Mouse (Mus musculus): ENCODE measurements around the gene Rilpl1. TPM values are rescaled to one million over a fixed set of nuclear protein-coding genes. Genes with fewer than 3 reads are reported as not detected.

The Rilpl1 gene
- polyA plus RNA-seq, 1 experiment from 2014 or later, result 9.0 TPM

GRCm38 (mm10) chr5:124540905-124541601, 9.9 kb upstream of the Rilpl1 start:
- peak; percentile 87 for DNase-seq (ENCODE audit: low spot score)

GRCm38 (mm10) chr5:124540383-124540786, 9.2 kb upstream of the Rilpl1 start, which contains the start of gene Tmed2:
Tmed2 (plus strand) TSS chr5:124540695.
- DNase-seq (ENCODE audit: low spot score), result peak; percentile 96
- H3K4me2 ChIP-seq (replicated peaks; ENCODE audit: low read depth), result peak within 1 kb of the TSS; percentile 62
- under 1% methylated on average over 35 of the region's 35 CpGs for WGBS
- peak; percentile 94 for ATAC-seq (ENCODE audit: low FRiP score, low TSS enrichment)
- peak within 1 kb of the TSS; percentile 72 for H3K4me3 ChIP-seq (ENCODE audit: low read depth, low read length)
- TF ChIP-seq CTCF (IDR thresholded peaks at IDR 0.05; ENCODE audit: low read depth), result peak; percentile 58
- TF ChIP-seq EP300 (optimal IDR thresholded peaks at IDR 0.05), result no peak
- peaks cover 12% of the 10 kb centered on the region for H3K36me3 ChIP-seq (ENCODE audit: control insufficient read depth, insufficient read depth, low read length)
- H3K9me3 ChIP-seq (ENCODE audit: control insufficient read depth, low read length), result no peaks in the 10 kb centered on the region
- H3K27ac ChIP-seq (replicated peaks), result peak within 1 kb of the TSS; percentile 96
- no peaks in the 10 kb centered on the region for H3K4me1 ChIP-seq (replicated peaks; ENCODE audit: control insufficient read depth, insufficient read depth)
- H3K9ac ChIP-seq (ENCODE audit: low read length), result peak within 1 kb of the TSS; percentile 89
- no peaks in the 10 kb centered on the region for H3K27me3 ChIP-seq (ENCODE audit: control insufficient read depth, insufficient read depth, low read length)

More at GRCm38 (mm10) chr5:124540905-124541601, 9.9 kb upstream of the Rilpl1 start:
- peak; percentile 87 for ATAC-seq (ENCODE audit: low FRiP score, low TSS enrichment)
- Histone ChIP-seq H3K27ac (replicated peaks) (peak overlapping the region; percentile 96), H3K9me3 (ENCODE audit: control insufficient read depth, low read length) (no peaks in the 10 kb centered on the region), H3K36me3 (ENCODE audit: control insufficient read depth, insufficient read depth, low read length) (peaks cover 16% of the 10 kb centered on the region), H3K4me1 (replicated peaks; ENCODE audit: control insufficient read depth, insufficient read depth) (no peaks in the 10 kb centered on the region), H3K9ac (ENCODE audit: low read length) (peak overlapping the region; percentile 89), H3K4me3 (ENCODE audit: low read depth, low read length) (peak overlapping the region; percentile 72), H3K4me2 (replicated peaks; ENCODE audit: low read depth) (peak overlapping the region; percentile 62), H3K27me3 (ENCODE audit: control insufficient read depth, insufficient read depth, low read length) (no peaks in the 10 kb centered on the region)
- TF ChIP-seq CTCF (IDR thresholded peaks at IDR 0.05; ENCODE audit: low read depth) (no peak), EP300 (optimal IDR thresholded peaks at IDR 0.05) (no peak)
- WGBS, result under 1% methylated on average over 76 of the region's 89 CpGs

DNA sequence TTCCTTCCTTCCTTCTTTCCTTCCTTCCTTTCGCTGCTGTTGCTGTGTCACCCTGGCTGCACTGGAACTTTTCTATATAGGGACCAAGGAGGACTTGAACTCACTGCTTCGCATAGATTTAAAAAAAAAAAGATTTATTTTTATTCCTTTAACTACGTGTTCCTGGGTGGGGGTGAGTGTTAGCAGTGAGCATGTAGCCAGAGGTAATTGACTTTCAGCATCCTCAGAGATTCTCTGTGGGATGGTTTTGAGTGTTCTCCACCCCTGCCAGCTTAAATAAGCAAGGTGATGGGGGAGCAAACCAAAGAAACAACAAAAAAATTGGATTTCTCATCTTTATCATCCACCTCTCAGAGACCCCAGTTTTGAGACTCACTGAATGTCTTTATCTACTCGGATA, 8.7 kb upstream of the Rilpl1 start:
- TF ChIP-seq CTCF (IDR thresholded peaks at IDR 0.05; ENCODE audit: low read depth) (no peak), EP300 (optimal IDR thresholded peaks at IDR 0.05) (no peak)
- Histone ChIP-seq H3K9me3 (ENCODE audit: control insufficient read depth, low read length) (no peaks in the 10 kb centered on the region), H3K4me1 (replicated peaks; ENCODE audit: control insufficient read depth, insufficient read depth) (no peaks in the 10 kb centered on the region), H3K9ac (ENCODE audit: low read length) (no peak overlapping the region), H3K4me3 (ENCODE audit: low read depth, low read length) (peak overlapping the region; percentile 72; the same call in 1 of the 2 replicates), H3K27ac (replicated peaks) (no peak overlapping the region), H3K4me2 (replicated peaks; ENCODE audit: low read depth) (peak overlapping the region; percentile 35; the same call in 1 of the 2 replicates), H3K27me3 (ENCODE audit: control insufficient read depth, insufficient read depth, low read length) (no peaks in the 10 kb centered on the region), H3K36me3 (ENCODE audit: control insufficient read depth, insufficient read depth, low read length) (peaks cover 12% of the 10 kb centered on the region)
- WGBS, result 74% methylated on average over 4 of the region's 4 CpGs
- no peak for ATAC-seq (ENCODE audit: low FRiP score, low TSS enrichment)
- no peak for DNase-seq (ENCODE audit: low spot score)

DNA sequence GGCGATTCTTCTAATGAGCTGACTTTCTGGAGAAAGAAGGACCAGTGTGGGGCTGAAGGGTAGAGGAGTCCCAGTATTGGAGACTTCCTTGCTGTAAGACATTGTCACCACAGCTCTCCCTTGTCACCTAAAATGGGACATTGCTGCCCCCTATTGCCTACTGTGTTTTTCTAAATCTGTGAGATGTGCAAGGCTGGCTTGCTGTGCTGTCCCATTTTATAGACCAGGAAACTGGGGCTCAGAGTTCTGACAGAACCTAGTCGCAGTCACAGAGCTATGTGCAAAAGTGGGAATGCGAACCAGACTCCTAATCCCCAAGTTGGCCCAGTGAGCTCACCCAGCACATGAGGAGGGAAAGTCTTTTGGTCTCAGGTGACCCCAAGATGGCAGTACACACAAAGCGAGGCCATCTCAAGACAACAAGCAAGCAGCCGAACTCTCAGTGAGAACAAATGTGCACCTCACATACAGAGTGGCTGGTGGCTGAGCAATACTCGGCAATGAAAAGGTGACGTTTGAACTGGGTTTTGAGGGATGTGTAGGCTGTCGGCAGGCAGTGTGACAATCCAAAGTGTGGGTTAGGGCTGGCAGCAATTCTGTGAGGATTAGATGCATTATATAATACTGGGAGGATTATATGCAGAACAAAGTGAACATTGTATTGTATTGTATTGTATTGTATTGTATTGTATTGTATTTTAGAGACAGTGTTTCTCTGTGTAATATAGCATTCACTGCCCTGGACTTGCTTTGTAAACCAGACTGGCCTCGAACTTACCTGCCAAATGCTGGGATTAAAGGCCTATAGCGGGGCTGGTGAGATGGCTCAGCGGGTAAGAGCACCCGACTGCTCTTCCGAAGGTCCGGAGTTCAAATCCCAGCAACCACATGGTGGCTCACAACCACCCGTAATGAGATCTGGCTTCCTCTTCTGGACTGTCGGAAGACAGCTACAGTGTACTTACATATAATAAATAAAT, 7.9 kb upstream of the Rilpl1 start:
- no peak for DNase-seq (ENCODE audit: low spot score)
- Histone ChIP-seq H3K4me1 (replicated peaks; ENCODE audit: control insufficient read depth, insufficient read depth) (no peaks in the 10 kb centered on the region), H3K4me2 (replicated peaks; ENCODE audit: low read depth) (no peak overlapping the region), H3K9me3 (ENCODE audit: control insufficient read depth, low read length) (no peaks in the 10 kb centered on the region), H3K36me3 (ENCODE audit: control insufficient read depth, insufficient read depth, low read length) (peaks cover 4% of the 10 kb centered on the region; the same call in 1 of the 2 replicates), H3K9ac (ENCODE audit: low read length) (no peak overlapping the region), H3K27me3 (ENCODE audit: control insufficient read depth, insufficient read depth, low read length) (no peaks in the 10 kb centered on the region), H3K4me3 (ENCODE audit: low read depth, low read length) (no peak overlapping the region), H3K27ac (replicated peaks) (no peak overlapping the region)
- TF ChIP-seq CTCF (IDR thresholded peaks at IDR 0.05; ENCODE audit: low read depth) (peak; percentile 71), EP300 (optimal IDR thresholded peaks at IDR 0.05) (no peak)
- no peak for ATAC-seq (ENCODE audit: low FRiP score, low TSS enrichment)
- WGBS, result 73% methylated on average over 15 of the region's 16 CpGs

DNA sequence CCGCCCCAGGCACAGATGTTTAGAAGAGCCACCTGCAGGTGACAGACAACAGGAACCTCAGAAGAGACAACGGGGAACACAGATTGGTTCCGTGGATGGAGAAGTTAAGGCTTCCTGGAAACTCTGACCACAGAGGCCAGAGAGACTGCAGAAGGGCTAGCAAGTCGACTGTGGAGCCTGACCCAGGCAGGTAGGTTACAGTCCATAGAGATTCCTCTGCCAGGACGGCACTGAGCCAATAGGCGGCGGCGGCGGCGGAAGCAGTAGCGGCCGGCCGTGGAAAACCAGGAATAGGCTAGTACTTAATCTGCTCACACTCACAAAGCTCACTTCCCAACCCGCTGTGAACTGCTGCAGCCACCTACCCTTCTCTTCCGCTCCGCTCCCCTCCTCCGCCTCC, 5.6 kb upstream of the Rilpl1 start:
- ATAC-seq (ENCODE audit: low FRiP score, low TSS enrichment), result no peak; the same call in 1 of the 2 replicates
- DNase-seq (ENCODE audit: low spot score), result peak; percentile 74
- no peaks in the 10 kb centered on the region for H3K4me1 ChIP-seq (replicated peaks; ENCODE audit: control insufficient read depth, insufficient read depth)
- H3K9me3 ChIP-seq (ENCODE audit: control insufficient read depth, low read length), result no peaks in the 10 kb centered on the region
- no peak for TF ChIP-seq EP300 (optimal IDR thresholded peaks at IDR 0.05)
- peak; percentile 22; the same call in 1 of the 2 replicates for TF ChIP-seq CTCF (IDR thresholded peaks at IDR 0.05; ENCODE audit: low read depth)
- H3K9ac ChIP-seq (ENCODE audit: low read length), result peak overlapping the region; percentile 27; the same call in 1 of the 2 replicates
- no peaks in the 10 kb centered on the region for H3K27me3 ChIP-seq (ENCODE audit: control insufficient read depth, insufficient read depth, low read length)
- H3K4me2 ChIP-seq (replicated peaks; ENCODE audit: low read depth), result peak overlapping the region; percentile 34
- WGBS, result 4% methylated on average over 17 of the region's 17 CpGs
- 0 out of 2 replicates have a peak overlapping the region, but pooled peaks have one; percentile 65 for H3K27ac ChIP-seq (replicated peaks)
- H3K36me3 ChIP-seq (ENCODE audit: control insufficient read depth, insufficient read depth, low read length), result no peaks in the 10 kb centered on the region
- 0 out of 2 replicates have a peak overlapping the region, but pooled peaks have one; percentile 4 for H3K4me3 ChIP-seq (ENCODE audit: low read depth, low read length)

All from stomach, postnatal 0 days (tissue).